Mouse (Mus musculus) monocyte, adult 2 months (primary cell): Measurements from ENCODE around the gene Sufu.

Source experiments
- DNase-seq, 2 experiments: peaks; one replicate each; pipeline ENCODE4 v3.0.0; 2022; ENCODE audit warnings: low spot score in 2 of 2, low read depth in 1 of 2

Gene Sufu

GRCm38 (mm10) chr19:46529601-46530448 lies 133.1 kb downstream of the Sufu start:
- DNase-seq: no peak

GRCm38 (mm10) chr19:46530449-46530990 lies 133.8 kb downstream of the Sufu start:
- no peak for DNase-seq

GRCm38 (mm10) chr19:46531071-46532030 lies 134.7 kb downstream of the Sufu start:
- DNase-seq: no peak

GRCm38 (mm10) chr19:46532031-46532688 lies 135.5 kb downstream of the Sufu start:
- DNase-seq: no peak

- DNase-seq: no peak
Observed at GRCm38 (mm10) chr19:46533066-46533465, 136.4 kb downstream of the Sufu start.

GRCm38 (mm10) chr19:46533525-46533924 lies 136.8 kb downstream of the Sufu start:
- no peak for DNase-seq

GRCm38 (mm10) chr19:46534542-46535098 lies 137.9 kb downstream of the Sufu start:
- no peak for DNase-seq

GRCm38 (mm10) chr19:46537357-46537756 lies 140.7 kb downstream of the Sufu start:
- no peak for DNase-seq

- no peak for DNase-seq
Observed at GRCm38 (mm10) chr19:46538213-46538612, 141.5 kb downstream of the Sufu start.
